Mouse (Mus musculus): ENCODE measurements around the gene Sema4a. TPM values are rescaled to one million over a fixed set of nuclear protein-coding genes. Genes with fewer than 3 reads are reported as not detected.

Gene Sema4a
- polyA plus RNA-seq, 1 experiment from 2014 or later, result 39.3 TPM

DNA sequence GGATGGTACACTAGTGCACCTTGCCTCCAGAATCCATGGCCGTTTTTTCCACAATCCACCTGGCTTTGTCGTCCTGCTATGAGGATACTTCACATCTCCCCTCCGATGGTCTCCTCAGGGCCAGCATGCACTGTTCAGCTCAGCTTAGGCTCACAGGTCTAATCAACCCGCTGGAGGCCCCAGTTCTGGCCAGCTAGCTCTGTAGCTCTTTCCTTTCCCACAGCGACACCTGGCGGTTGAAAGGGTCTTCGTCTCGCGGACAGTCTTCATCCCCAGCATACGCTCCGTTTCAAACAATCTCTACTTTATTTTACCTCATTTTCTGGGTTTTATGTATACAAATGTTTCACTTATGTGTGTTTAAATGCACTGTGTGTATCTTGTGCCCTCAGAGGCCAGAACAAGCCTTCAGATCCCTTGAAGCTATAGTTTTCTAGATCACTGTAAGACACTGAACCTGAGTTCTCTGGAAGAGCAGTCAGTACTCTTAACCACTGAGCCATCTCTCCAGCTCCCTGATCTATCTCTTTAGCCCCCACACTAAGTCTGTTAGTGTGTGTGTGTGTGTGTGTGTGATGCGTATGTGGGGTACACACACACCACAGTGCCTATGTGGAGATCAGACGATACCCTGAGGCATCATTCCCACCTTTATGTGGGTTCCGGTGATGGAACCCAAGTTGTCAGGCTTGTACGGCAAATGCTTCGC lies 6.3 kb upstream of the Sema4a start:
- H3K4me2 ChIP-seq, result no peak overlapping the region
- H3K9me3 ChIP-seq, result no peaks in the 10 kb centered on the region
- H3K36me3 ChIP-seq (replicated peaks), result no peaks in the 10 kb centered on the region
- H3K27me3 ChIP-seq (replicated peaks), result no peaks in the 10 kb centered on the region
- peak; percentile 87 for ATAC-seq (replicated peaks)
- no peak overlapping the region for H3K4me3 ChIP-seq
- no peak overlapping the region for H3K27ac ChIP-seq
- H3K4me1 ChIP-seq, result no peaks in the 10 kb centered on the region
- H3K9ac ChIP-seq, result no peak overlapping the region
- WGBS, result 28% methylated on average over 16 of the region's 16 CpGs

DNA sequence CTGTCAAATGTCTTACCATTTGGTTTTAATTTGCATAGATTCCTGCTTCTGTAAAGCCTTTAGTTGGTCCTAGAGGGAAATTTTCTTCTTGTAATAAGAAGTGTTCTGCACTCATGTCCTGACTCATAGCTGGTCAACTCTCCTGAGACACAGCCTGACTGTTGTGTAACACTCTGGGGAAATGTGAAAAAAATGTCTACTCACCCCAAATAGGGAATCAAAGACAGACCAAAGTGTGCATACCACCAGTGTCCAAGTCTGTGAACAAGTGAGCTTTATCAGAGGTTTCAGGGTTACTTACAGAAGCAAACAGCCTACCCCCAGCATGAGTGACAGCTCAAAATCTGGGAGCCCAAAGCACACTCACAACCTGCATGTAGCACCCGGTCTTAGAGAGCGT lies 4.1 kb upstream of the Sema4a start:
- Histone ChIP-seq H3K4me1 (no peaks in the 10 kb centered on the region), H3K9me3 (no peaks in the 10 kb centered on the region), H3K4me3 (no peak overlapping the region), H3K9ac (no peak overlapping the region), H3K36me3 (replicated peaks) (no peaks in the 10 kb centered on the region), H3K27ac (no peak overlapping the region), H3K4me2 (no peak overlapping the region), H3K27me3 (replicated peaks) (no peaks in the 10 kb centered on the region)
- ATAC-seq (replicated peaks), result no peak
- WGBS, result 94% methylated on average over 2 of the region's 2 CpGs

DNA sequence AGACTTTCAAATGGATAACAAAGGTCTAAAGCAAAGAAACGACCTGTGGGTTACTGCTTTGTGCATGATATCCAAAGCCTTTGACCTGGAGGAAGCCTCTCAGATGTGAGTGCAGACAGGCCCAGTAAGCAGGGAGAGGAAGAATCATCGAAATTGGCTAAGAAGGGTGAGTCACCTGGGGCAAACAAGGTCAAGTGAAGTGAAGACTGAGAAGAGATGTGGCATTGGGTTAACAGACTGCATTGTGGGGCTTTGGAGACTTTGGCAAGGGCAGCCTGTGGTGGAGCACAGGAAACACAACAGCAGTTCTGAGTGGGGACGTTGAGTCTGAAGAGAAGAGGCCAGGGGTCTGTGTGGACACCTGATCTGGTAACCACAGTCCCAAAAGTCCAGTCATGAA lies 3.4 kb upstream of the Sema4a start:
- Histone ChIP-seq H3K4me1 (0 out of 2 replicates have a peak, but pooled peaks cover under 1% of the 10 kb centered on the region), H3K36me3 (replicated peaks) (no peaks in the 10 kb centered on the region), H3K9me3 (no peaks in the 10 kb centered on the region), H3K27ac (no peak overlapping the region), H3K9ac (no peak overlapping the region), H3K4me2 (no peak overlapping the region), H3K27me3 (replicated peaks) (no peaks in the 10 kb centered on the region), H3K4me3 (no peak overlapping the region)
- ATAC-seq (replicated peaks), result no peak
- WGBS, result 55% methylated on average over 3 of the region's 3 CpGs

DNA sequence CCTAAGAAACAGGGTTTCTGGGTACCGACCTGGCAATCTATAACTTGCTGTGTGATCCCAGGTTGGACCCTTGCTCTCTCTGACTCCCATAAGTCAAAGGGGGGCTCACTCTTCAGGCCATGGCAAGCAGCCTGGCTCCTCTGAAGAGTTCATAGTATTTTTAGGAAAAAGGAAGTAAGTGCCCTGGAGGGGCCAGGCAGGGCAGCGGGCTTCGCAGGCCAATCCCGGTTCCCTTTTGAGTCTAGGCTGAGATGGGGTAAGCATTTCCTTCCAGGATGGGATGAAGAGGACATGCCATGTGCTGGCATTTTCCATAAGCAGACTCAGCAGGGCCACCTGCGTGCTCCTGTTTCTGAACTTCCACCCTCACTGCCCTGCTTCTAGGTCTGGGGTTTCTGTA lies 953 bp downstream of the Sema4a start:
- no peak overlapping the region for H3K27ac ChIP-seq
- WGBS, result 86% methylated on average over 5 of the region's 5 CpGs

DNA sequence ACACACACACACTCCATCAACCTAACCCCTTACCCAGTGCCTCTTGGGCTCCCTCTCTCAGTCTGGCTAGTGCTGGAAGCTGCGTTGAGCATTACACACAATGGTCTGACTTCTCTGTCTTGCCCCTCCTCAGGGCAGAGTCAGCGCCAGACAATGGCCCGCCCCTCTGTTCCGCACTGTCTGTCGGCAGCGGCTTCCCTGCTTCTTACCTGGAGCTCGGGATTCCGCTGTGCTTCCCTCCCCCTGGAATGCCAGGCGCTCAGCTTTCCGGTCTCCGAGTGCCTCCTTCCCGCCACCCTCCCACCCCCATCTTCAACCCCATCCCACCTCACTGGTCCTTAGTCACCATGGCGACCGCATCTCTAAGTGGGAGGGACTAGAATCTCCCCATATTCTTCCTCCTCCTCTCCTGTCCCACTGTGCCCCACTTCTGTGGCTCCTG lies 2.2 kb downstream of the Sema4a start:
- peak; percentile 89 for ATAC-seq (replicated peaks)
- H3K9ac ChIP-seq, result peak overlapping the region; percentile 60
- WGBS, result 2% methylated on average over 14 of the region's 14 CpGs

More for the DNA sequence above, 953 bp downstream of the Sema4a start:
- no peaks in the 10 kb centered on the region for H3K27me3 ChIP-seq (replicated peaks)
- H3K9ac ChIP-seq, result no peak overlapping the region
- H3K9me3 ChIP-seq, result no peaks in the 10 kb centered on the region
- peaks cover 28% of the 10 kb centered on the region for H3K4me1 ChIP-seq
- no peak overlapping the region for H3K4me3 ChIP-seq
- H3K36me3 ChIP-seq (replicated peaks), result no peaks in the 10 kb centered on the region
- H3K4me2 ChIP-seq, result no peak overlapping the region
- ATAC-seq (replicated peaks), result no peak

DNA sequence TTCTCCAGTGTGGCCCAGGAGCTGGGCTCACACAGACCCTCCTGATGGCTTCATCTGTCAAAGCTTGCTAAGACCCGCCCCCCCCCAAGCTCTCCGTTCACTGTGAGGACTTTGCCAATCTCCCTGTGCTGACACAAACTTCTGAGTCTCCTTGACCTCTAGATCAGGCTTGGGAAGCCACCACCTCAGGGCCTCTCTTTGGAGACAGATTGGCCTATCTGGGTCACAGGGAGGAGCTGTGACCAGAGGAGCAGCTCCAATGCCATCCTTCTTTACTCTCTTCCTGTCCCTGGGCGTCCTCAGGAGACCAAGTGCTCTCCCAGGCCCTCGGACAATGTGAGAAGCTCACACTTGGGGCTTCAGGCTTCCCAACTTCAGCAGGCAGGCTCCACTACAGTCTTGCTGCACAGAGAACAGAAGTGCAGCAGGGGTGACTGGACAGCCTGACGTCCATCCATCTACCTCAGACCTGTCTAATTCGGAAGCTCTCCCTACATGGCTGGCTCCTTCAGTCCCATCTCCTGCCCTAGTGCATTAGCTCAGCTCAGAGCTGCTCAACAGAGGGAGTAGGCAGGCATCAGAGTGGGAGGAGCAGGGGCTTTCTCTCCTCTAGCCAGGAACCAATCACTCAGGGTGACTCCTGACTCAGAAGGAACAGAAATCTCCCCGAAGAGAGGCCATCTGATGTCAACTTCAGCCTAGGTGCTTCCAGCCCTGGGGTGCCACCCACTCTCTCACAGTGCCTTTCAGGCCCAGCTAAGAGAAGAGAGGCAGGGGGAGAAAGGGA lies 4.0 kb downstream of the Sema4a start:
- Histone ChIP-seq H3K4me1 (peaks cover 28% of the 10 kb centered on the region), H3K27ac (peak overlapping the region; percentile 83; the same call in 1 of the 2 replicates), H3K27me3 (replicated peaks) (no peaks in the 10 kb centered on the region), H3K4me3 (peak overlapping the region; percentile 49), H3K9ac (peak overlapping the region; percentile 60), H3K9me3 (no peaks in the 10 kb centered on the region), H3K36me3 (replicated peaks) (peaks cover 7% of the 10 kb centered on the region; the same call in 1 of the 2 replicates), H3K4me2 (peak overlapping the region; percentile 84)
- ATAC-seq (replicated peaks), result no peak
- WGBS, result 75% methylated on average over 7 of the region's 7 CpGs

More for the DNA sequence above, 2.2 kb downstream of the Sema4a start:
- Histone ChIP-seq H3K27ac (peak overlapping the region; percentile 83), H3K4me1 (peaks cover 28% of the 10 kb centered on the region), H3K27me3 (replicated peaks) (no peaks in the 10 kb centered on the region), H3K4me3 (peak overlapping the region; percentile 49), H3K36me3 (replicated peaks) (0 out of 2 replicates have a peak, but pooled peaks cover 2% of the 10 kb centered on the region), H3K9me3 (no peaks in the 10 kb centered on the region), H3K4me2 (peak overlapping the region; percentile 84)

DNA sequence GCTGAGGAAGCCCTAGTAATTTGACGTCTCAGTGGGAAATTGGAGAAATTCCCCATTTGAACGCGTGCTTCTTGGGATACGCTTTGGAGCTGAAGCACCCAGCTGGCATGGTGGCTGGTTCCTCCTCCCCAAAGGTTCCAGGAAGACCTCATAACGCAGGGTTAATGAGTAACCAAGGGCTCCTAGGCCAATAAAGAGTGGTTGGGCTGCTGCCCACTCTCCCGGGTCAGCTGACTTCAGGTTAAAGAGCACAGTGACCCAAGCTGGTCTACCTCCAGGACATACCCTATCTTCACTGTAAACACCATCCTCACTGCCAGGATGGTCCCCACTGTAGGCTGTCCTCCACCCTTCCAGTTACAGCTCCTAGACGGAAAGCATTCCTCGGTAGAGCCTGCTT lies 4.7 kb downstream of the Sema4a start:
- H3K27me3 ChIP-seq (replicated peaks), result no peaks in the 10 kb centered on the region
- H3K36me3 ChIP-seq (replicated peaks), result peaks cover 7% of the 10 kb centered on the region; the same call in 1 of the 2 replicates
- H3K9ac ChIP-seq, result no peak overlapping the region
- H3K27ac ChIP-seq, result no peak overlapping the region
- ATAC-seq (replicated peaks), result no peak
- peak overlapping the region; percentile 84 for H3K4me2 ChIP-seq
- peak overlapping the region; percentile 49; the same call in 1 of the 2 replicates for H3K4me3 ChIP-seq
- peaks cover 28% of the 10 kb centered on the region for H3K4me1 ChIP-seq
- WGBS, result 93% methylated on average over 8 of the region's 8 CpGs
- no peaks in the 10 kb centered on the region for H3K9me3 ChIP-seq

DNA sequence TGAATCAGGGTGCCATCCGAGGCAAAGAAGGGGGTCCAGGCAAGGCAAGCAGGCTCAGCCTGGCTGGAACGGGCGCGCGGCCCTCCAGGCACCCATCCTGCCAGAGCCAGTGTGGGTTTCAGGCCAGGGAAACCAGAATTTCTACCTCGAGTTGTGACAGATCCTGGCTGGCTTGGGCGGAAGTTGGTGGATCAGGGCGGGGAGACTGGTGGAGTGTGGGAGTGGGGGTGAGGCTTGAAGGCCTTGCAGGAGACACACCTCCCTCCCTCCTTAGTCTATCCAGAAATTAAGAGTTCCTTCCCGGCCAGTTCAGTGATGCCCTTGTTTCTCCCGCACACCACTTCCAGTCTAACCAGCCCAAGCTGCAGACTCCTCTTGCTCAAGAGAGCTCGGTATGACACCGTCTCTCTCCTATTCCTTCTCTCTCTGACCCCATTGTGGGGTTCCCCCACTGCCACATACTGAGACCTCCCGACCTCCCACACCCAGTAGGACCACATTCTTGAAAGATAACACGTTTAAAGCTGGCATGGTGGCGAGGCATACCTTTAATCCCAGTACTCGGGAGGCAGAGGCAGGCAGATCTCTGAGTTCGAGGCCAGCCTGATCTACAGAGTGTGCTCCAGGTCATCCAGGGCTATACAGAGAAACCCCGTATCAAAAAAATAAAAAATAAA lies 5.3 kb downstream of the Sema4a start:
- Histone ChIP-seq H3K4me2 (no peak overlapping the region), H3K4me1 (peaks cover 28% of the 10 kb centered on the region), H3K27me3 (replicated peaks) (no peaks in the 10 kb centered on the region), H3K9me3 (no peaks in the 10 kb centered on the region), H3K4me3 (no peak overlapping the region), H3K36me3 (replicated peaks) (peaks cover 7% of the 10 kb centered on the region; the same call in 1 of the 2 replicates), H3K27ac (no peak overlapping the region), H3K9ac (no peak overlapping the region)
- 81% methylated on average over 18 of the region's 18 CpGs for WGBS
- ATAC-seq (replicated peaks), result no peak

DNA sequence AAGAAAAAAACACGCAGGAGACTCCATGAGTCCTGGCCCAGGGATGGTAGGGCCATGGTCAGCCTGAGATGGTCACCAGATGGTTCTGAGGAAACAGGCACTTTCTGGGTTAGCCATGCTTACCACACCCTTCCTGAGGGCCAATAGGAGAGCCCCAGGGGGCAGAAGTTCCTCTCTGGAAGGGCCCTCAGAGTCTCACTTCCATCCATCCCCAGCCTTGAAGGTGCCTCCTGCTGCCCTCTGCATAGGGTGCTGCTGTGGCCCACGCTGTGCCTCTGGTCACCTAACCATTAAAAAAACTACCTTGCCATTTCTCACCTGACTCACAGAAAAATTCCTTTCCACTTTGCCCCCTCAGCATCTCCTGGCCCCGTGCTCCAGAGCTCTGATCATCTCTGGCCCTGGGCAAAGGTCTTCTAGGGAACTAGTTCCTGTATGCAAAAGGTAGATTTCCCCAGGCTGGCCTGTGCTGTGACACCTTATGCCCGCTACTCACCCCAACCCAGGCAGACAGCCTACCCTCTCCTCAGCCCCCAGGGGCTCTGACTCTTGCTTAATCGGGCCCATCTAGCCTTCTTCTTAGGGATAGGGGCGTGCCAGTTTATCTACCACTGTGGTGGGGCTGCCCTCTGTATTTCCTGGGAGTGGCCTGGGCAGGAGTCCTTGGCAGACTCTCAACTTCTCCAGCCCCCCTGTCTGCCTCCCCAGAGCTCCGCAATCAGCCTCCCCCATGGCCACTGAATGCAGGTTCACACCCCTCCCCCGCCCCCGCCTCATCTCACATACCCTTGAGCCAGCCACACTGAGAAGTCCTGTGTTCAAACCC lies 6.0 kb downstream of the Sema4a start:
- Histone ChIP-seq H3K27me3 (replicated peaks) (no peaks in the 10 kb centered on the region), H3K36me3 (replicated peaks) (peaks cover 7% of the 10 kb centered on the region; the same call in 1 of the 2 replicates), H3K4me2 (no peak overlapping the region), H3K9ac (no peak overlapping the region), H3K4me1 (peaks cover 28% of the 10 kb centered on the region), H3K4me3 (no peak overlapping the region), H3K9me3 (no peaks in the 10 kb centered on the region), H3K27ac (no peak overlapping the region)
- no peak for ATAC-seq (replicated peaks)
- 64% methylated on average over 9 of the region's 9 CpGs for WGBS

DNA sequence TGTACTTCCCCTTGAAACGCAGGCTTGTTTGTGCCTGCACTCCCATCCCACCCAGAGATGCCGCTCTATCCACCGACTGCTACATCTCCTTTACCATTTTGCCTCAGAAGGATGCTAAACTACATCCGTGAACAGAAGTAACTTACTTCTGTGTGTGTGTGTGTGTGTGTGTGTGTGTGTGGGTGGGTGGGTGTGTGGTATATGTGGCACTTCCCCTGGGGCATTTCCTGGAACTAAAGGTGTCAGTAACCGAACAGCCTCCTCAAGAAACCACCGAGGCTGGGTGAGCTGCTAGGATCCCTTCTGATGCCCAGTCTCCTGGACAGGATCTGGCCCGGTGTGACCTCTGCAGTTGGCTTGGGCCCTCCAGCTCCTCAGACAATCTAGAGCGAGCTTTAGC lies 7.0 kb downstream of the Sema4a start:
- Histone ChIP-seq H3K36me3 (replicated peaks) (peaks cover 7% of the 10 kb centered on the region; the same call in 1 of the 2 replicates), H3K27ac (no peak overlapping the region), H3K9ac (no peak overlapping the region), H3K9me3 (no peaks in the 10 kb centered on the region), H3K4me2 (no peak overlapping the region), H3K27me3 (replicated peaks) (no peaks in the 10 kb centered on the region), H3K4me1 (peaks cover 29% of the 10 kb centered on the region), H3K4me3 (no peak overlapping the region)
- no peak for ATAC-seq (replicated peaks)
- WGBS, result 84% methylated on average over 8 of the region's 8 CpGs

DNA sequence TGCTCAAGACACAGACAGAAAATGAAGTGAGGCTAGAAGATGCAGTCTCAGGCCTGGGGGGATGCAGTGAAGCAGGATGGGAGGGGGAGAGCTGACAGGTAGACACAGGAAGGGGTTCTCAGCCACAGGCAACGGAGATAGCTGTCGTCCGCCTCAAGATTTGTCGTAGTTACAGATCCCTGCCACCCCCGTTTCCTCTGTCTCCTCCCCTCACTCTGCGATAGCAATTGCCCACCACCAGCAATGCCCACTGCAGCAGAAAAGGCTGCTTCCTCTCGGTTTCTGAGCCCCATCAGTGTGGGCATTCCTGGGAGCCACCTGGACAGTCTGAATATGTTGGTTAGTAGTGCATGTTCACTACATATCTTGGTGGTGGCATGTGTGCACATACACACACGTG lies 7.6 kb downstream of the Sema4a start:
- H3K4me1 ChIP-seq, result peaks cover 28% of the 10 kb centered on the region
- ATAC-seq (replicated peaks), result no peak
- H3K36me3 ChIP-seq (replicated peaks), result peaks cover 7% of the 10 kb centered on the region; the same call in 1 of the 2 replicates
- H3K4me2 ChIP-seq, result no peak overlapping the region
- H3K27ac ChIP-seq, result no peak overlapping the region
- H3K9me3 ChIP-seq, result no peaks in the 10 kb centered on the region
- WGBS, result 54% methylated on average over 8 of the region's 8 CpGs
- no peak overlapping the region for H3K9ac ChIP-seq
- no peaks in the 10 kb centered on the region for H3K27me3 ChIP-seq (replicated peaks)
- H3K4me3 ChIP-seq, result no peak overlapping the region
